Mouse (Mus musculus): ENCODE measurements around the gene Ciart. TPM values are rescaled to one million over a fixed set of nuclear protein-coding genes. Genes with fewer than 3 reads are reported as not detected.
"Not testable (repeated sequence)": the region's sequence is repeated elsewhere in the genome, so short reads cannot be mapped to it uniquely, and the experiment has no call there.

Gene Ciart
- total RNA-seq (2021): 10 to 100 TPM; 15.9 to 23.8 TPM
- long read RNA-seq, experiment 1, transcript Ciart-201 (6 exons, 1,398 nt): major isoform, 6 of 12 reads
- long read RNA-seq, experiment 1, partial matches to known transcripts: 2 of 12 reads
- long read RNA-seq, experiment 1, other reads (novel, unspliced or antisense): 4 of 12 reads
- long read RNA-seq, experiment 2, transcript Ciart-201 (6 exons, 1,398 nt): major isoform, 8 of 16 reads
- long read RNA-seq, experiment 2, partial matches to known transcripts: 6 of 16 reads
- long read RNA-seq, experiment 2, other reads (novel, unspliced or antisense): 2 of 16 reads

- intact Hi-C loops (cut with DNase I): loop anchor here (2.0 to 5.0 kb wide), 2 partner anchors 47 to 70 kb away; partner anchors contain the start of gene Anp32e
- Histone ChIP-seq H3K27ac (peak within 1 kb of the TSS; percentile 96), H3K4me3 (peak within 1 kb of the TSS; percentile 69)
- peak; percentile 91 to 94 for DNase-seq (ENCODE audit: extremely low spot score in 1 of 2, low spot score in 2 of 2)
- TF ChIP-seq CTCF (IDR thresholded peaks at IDR 0.05): no peak
Observed at GRCm38 (mm10) chr3:95881979-95882815, at the start of gene Ciart. Gene Ciart, minus strand, starts transcription at chr3:95882251.

- intact Hi-C loops (cut with DNase I): no loop called here
- TF ChIP-seq CTCF (IDR thresholded peaks at IDR 0.05): no peak
- Histone ChIP-seq H3K27ac (no peak overlapping the region), H3K4me3 (no peak overlapping the region)
- no peak for DNase-seq (ENCODE audit: extremely low spot score in 1 of 2, low spot score in 2 of 2)
Observed at GRCm38 (mm10) chr3:95931471-95931870, 49.4 kb upstream of the Ciart start.

GRCm38 (mm10) chr3:95930471-95930789 lies 48.4 kb upstream of the Ciart start:
- H3K27ac ChIP-seq: no peak overlapping the region; the same call in 1 of the 2 replicates
- DNase-seq (ENCODE audit: extremely low spot score in 1 of 2, low spot score in 2 of 2): no peak
- TF ChIP-seq CTCF (IDR thresholded peaks at IDR 0.05): no peak
- H3K4me3 ChIP-seq: peak overlapping the region; percentile 94
- intact Hi-C loops (cut with DNase I): no loop called here

GRCm38 (mm10) chr3:95929581-95930470 lies 47.8 kb upstream of the Ciart start:
- Histone ChIP-seq H3K27ac (peak overlapping the region; percentile 90), H3K4me3 (peak overlapping the region; percentile 94)
- intact Hi-C loops (cut with DNase I): loop anchor here (2.0 kb wide), 1 partner anchor 47 kb away; the partner anchor contains the start of gene Ciart
- TF ChIP-seq CTCF (IDR thresholded peaks at IDR 0.05): peak; percentile 1; the same call in 1 of the 2 replicates
- DNase-seq (ENCODE audit: extremely low spot score in 1 of 2, low spot score in 2 of 2): peak; percentile 21 to 32

- peak; percentile 95 to 96 for DNase-seq (ENCODE audit: extremely low spot score in 1 of 2, low spot score in 2 of 2)
- intact Hi-C loops (cut with DNase I): loop anchor here (2.0 kb wide), 1 partner anchor 46 kb away; the partner anchor contains the start of gene Ciart
- Histone ChIP-seq H3K27ac (peak within 1 kb of the TSS; percentile 90), H3K4me3 (peak within 1 kb of the TSS; percentile 94)
- no peak for TF ChIP-seq CTCF (IDR thresholded peaks at IDR 0.05)
Observed at GRCm38 (mm10) chr3:95928658-95929503, 46.8 kb upstream of the Ciart start, which contains the start of gene Anp32e. Gene Anp32e, plus strand, starts transcription at chr3:95929246.

- no peak for DNase-seq (ENCODE audit: extremely low spot score in 1 of 2, low spot score in 2 of 2)
- H3K4me3 ChIP-seq: peak overlapping the region; percentile 50
- no peak for TF ChIP-seq CTCF (IDR thresholded peaks at IDR 0.05)
- intact Hi-C loops (cut with DNase I): loop anchor here (2.0 kb wide), 1 partner anchor 45 kb away; the partner anchor contains the start of gene Ciart
- H3K27ac ChIP-seq: no peak overlapping the region
Observed at GRCm38 (mm10) chr3:95928261-95928657, 46.2 kb upstream of the Ciart start.

GRCm38 (mm10) chr3:95925087-95925486 lies 43.0 kb upstream of the Ciart start:
- intact Hi-C loops (cut with DNase I): no loop called here
- Histone ChIP-seq H3K27ac (no peak overlapping the region), H3K4me3 (no peak overlapping the region)
- TF ChIP-seq CTCF (IDR thresholded peaks at IDR 0.05): no peak
- DNase-seq (ENCODE audit: extremely low spot score in 1 of 2, low spot score in 2 of 2): no peak

- H3K27ac ChIP-seq: no peak overlapping the region
- no peak for TF ChIP-seq CTCF (IDR thresholded peaks at IDR 0.05)
- intact Hi-C loops (cut with DNase I): no loop called here
- no peak for DNase-seq (ENCODE audit: extremely low spot score in 1 of 2, low spot score in 2 of 2)
- H3K4me3 ChIP-seq: no peak overlapping the region
Observed at GRCm38 (mm10) chr3:95924185-95924584, 42.1 kb upstream of the Ciart start.

- DNase-seq (ENCODE audit: extremely low spot score in 1 of 2, low spot score in 2 of 2); H3K27ac ChIP-seq; H3K4me3 ChIP-seq; intact Hi-C loops (cut with DNase I): not testable (repeated sequence)
Observed at GRCm38 (mm10) chr3:95923429-95923828, 41.4 kb upstream of the Ciart start.

GRCm38 (mm10) chr3:95920532-95920931 lies 38.5 kb upstream of the Ciart start:
- H3K4me3 ChIP-seq; DNase-seq (ENCODE audit: extremely low spot score in 1 of 2, low spot score in 2 of 2); H3K27ac ChIP-seq; intact Hi-C loops (cut with DNase I): not testable (repeated sequence)

All from left cerebral cortex, adult 2 months (tissue).